Mouse (Mus musculus) T-helper 1 cell (primary cell): ENCODE results near the gene Tmem184a.

Source experiments
- in situ Hi-C: fragments of 300-600 bp; cut with MboI, MseI; formaldehyde crosslinking; loops from one replicate; pipeline ENCODE4 v1.15.1; 2025; ENCODE audit warnings: high pct_unique_total_duplicates

Gene Tmem184a

GRCm38 (mm10) chr5:139813963-139814381 lies 5.7 kb downstream of the Tmem184a start:
- in situ Hi-C loops = no loop called here

- in situ Hi-C loops = no loop called here
Observed at GRCm38 (mm10) chr5:139813126-139813490, 6.6 kb downstream of the Tmem184a start.

- in situ Hi-C loops = no loop called here
Observed at GRCm38 (mm10) chr5:139812398-139813125, 7.2 kb downstream of the Tmem184a start.

- in situ Hi-C loops = no loop called here
Observed at GRCm38 (mm10) chr5:139811677-139812397, 7.9 kb downstream of the Tmem184a start.

- in situ Hi-C loops = no loop called here
Observed at GRCm38 (mm10) chr5:139809397-139809796, 10.3 kb downstream of the Tmem184a start.

- in situ Hi-C loops = no loop called here
Observed at GRCm38 (mm10) chr5:139805924-139806323, 13.8 kb downstream of the Tmem184a start.

- in situ Hi-C loops = no loop called here
Observed at GRCm38 (mm10) chr5:139804573-139805111, 15.1 kb downstream of the Tmem184a start.

- in situ Hi-C loops = no loop called here
Observed at GRCm38 (mm10) chr5:139804107-139804551, 15.6 kb downstream of the Tmem184a start.

GRCm38 (mm10) chr5:139803601-139804102 lies 16.1 kb downstream of the Tmem184a start:
- in situ Hi-C loops = no loop called here

- in situ Hi-C loops = no loop called here
Observed at GRCm38 (mm10) chr5:139803165-139803564, 16.6 kb downstream of the Tmem184a start.

- in situ Hi-C loops = no loop called here
Observed at GRCm38 (mm10) chr5:139801880-139802279, 17.8 kb downstream of the Tmem184a start.

- in situ Hi-C loops = no loop called here
Observed at GRCm38 (mm10) chr5:139801231-139801630, 18.5 kb downstream of the Tmem184a start.

GRCm38 (mm10) chr5:139799801-139800590 lies 19.7 kb downstream of the Tmem184a start:
- in situ Hi-C loops = loop anchor here (10.0 kb wide), 1 partner anchor 795 kb away; no protein-coding TSS in a partner anchor

- in situ Hi-C loops = loop anchor here (10.0 kb wide), 1 partner anchor 796 kb away; no protein-coding TSS in a partner anchor
Observed at GRCm38 (mm10) chr5:139799041-139799440, 20.7 kb downstream of the Tmem184a start.

- in situ Hi-C loops = loop anchor here (10.0 kb wide), 1 partner anchor 796 kb away; no protein-coding TSS in a partner anchor
Observed at GRCm38 (mm10) chr5:139798168-139798900, 21.4 kb downstream of the Tmem184a start.

- in situ Hi-C loops = loop anchor here (10.0 kb wide), 1 partner anchor 797 kb away; no protein-coding TSS in a partner anchor
Observed at GRCm38 (mm10) chr5:139797473-139798167, 22.1 kb downstream of the Tmem184a start.

- in situ Hi-C loops = loop anchor here (10.0 kb wide), 1 partner anchor 798 kb away; no protein-coding TSS in a partner anchor
Observed at GRCm38 (mm10) chr5:139796900-139797299, 22.8 kb downstream of the Tmem184a start.

- in situ Hi-C loops = loop anchor here (10.0 kb wide), 1 partner anchor 799 kb away; no protein-coding TSS in a partner anchor
Observed at GRCm38 (mm10) chr5:139796001-139796620, 23.6 kb downstream of the Tmem184a start.

GRCm38 (mm10) chr5:139794938-139795337 lies 24.8 kb downstream of the Tmem184a start:
- in situ Hi-C loops = loop anchor here (5.0 to 10.0 kb wide), 2 partner anchors 800 to 1618 kb away; no protein-coding TSS in a partner anchor
